Mouse (Mus musculus): ENCODE measurements around the gene Tenm2. TPM values are rescaled to one million over a fixed set of nuclear protein-coding genes. Genes with fewer than 3 reads are reported as not detected.

The Tenm2 gene
- polyA plus RNA-seq, 1 experiment from 2014 or later: 0.01 TPM

- ATAC-seq (ENCODE audit: low read depth): no peak
- Histone ChIP-seq H3K27ac (ENCODE audit: low read length) (no peak overlapping the region), H3K27me3 (ENCODE audit: control insufficient read depth, insufficient read depth, low read depth, low read length) (no peaks in the 10 kb centered on the region), H3K9me3 (replicated peaks; ENCODE audit: control insufficient read depth, low read length) (no peaks in the 10 kb centered on the region), H3K4me1 (ENCODE audit: control insufficient read depth, low read depth, low read length) (no peaks in the 10 kb centered on the region), H3K36me3 (ENCODE audit: control insufficient read depth, insufficient read depth) (no peaks in the 10 kb centered on the region), H3K4me3 (ENCODE audit: low read depth, low read length) (no peak overlapping the region), H3K4me2 (ENCODE audit: low read depth, low read length) (no peak overlapping the region), H3K9ac (ENCODE audit: low read depth, low read length) (no peak overlapping the region)
- 77% methylated on average over 1 of the region's 1 CpGs for WGBS (ENCODE audit: insufficient replicate concordance)
Observed at GRCm38 (mm10) chr11:36664026-36664425, 571.7 kb downstream of the Tenm2 start.

- H3K36me3 ChIP-seq (ENCODE audit: control insufficient read depth, insufficient read depth): no peaks in the 10 kb centered on the region
- WGBS (ENCODE audit: insufficient replicate concordance): 65% methylated on average over 3 of the region's 3 CpGs
- H3K27ac ChIP-seq (ENCODE audit: low read length): no peak overlapping the region
- no peak for ATAC-seq (ENCODE audit: low read depth)
- H3K4me1 ChIP-seq (ENCODE audit: control insufficient read depth, low read depth, low read length): no peaks in the 10 kb centered on the region
- H3K9ac ChIP-seq (ENCODE audit: low read depth, low read length): no peak overlapping the region
- no peaks in the 10 kb centered on the region for H3K27me3 ChIP-seq (ENCODE audit: control insufficient read depth, insufficient read depth, low read depth, low read length)
- no peaks in the 10 kb centered on the region for H3K9me3 ChIP-seq (replicated peaks; ENCODE audit: control insufficient read depth, low read length)
- H3K4me3 ChIP-seq (ENCODE audit: low read depth, low read length): no peak overlapping the region
- no peak overlapping the region for H3K4me2 ChIP-seq (ENCODE audit: low read depth, low read length)
Observed at GRCm38 (mm10) chr11:36663571-36663970, 572.2 kb downstream of the Tenm2 start.

GRCm38 (mm10) chr11:36653656-36654323, 582.0 kb downstream of the Tenm2 start:
- no peaks in the 10 kb centered on the region for H3K36me3 ChIP-seq (ENCODE audit: control insufficient read depth, insufficient read depth)
- H3K27me3 ChIP-seq (ENCODE audit: control insufficient read depth, insufficient read depth, low read depth, low read length): no peaks in the 10 kb centered on the region
- no peaks in the 10 kb centered on the region for H3K9me3 ChIP-seq (replicated peaks; ENCODE audit: control insufficient read depth, low read length)
- no peak overlapping the region for H3K9ac ChIP-seq (ENCODE audit: low read depth, low read length)
- H3K4me2 ChIP-seq (ENCODE audit: low read depth, low read length): no peak overlapping the region
- ATAC-seq (ENCODE audit: low read depth): no peak
- no peak overlapping the region for H3K27ac ChIP-seq (ENCODE audit: low read length)
- H3K4me1 ChIP-seq (ENCODE audit: control insufficient read depth, low read depth, low read length): no peaks in the 10 kb centered on the region
- H3K4me3 ChIP-seq (ENCODE audit: low read depth, low read length): no peak overlapping the region
- 60% methylated on average over 9 of the region's 9 CpGs for WGBS (ENCODE audit: insufficient replicate concordance)

GRCm38 (mm10) chr11:36647179-36647578, 588.6 kb downstream of the Tenm2 start:
- no peak overlapping the region for H3K27ac ChIP-seq (ENCODE audit: low read length)
- H3K9ac ChIP-seq (ENCODE audit: low read depth, low read length): no peak overlapping the region
- no peaks in the 10 kb centered on the region for H3K27me3 ChIP-seq (ENCODE audit: control insufficient read depth, insufficient read depth, low read depth, low read length)
- no peaks in the 10 kb centered on the region for H3K9me3 ChIP-seq (replicated peaks; ENCODE audit: control insufficient read depth, low read length)
- no peaks in the 10 kb centered on the region for H3K36me3 ChIP-seq (ENCODE audit: control insufficient read depth, insufficient read depth)
- H3K4me1 ChIP-seq (ENCODE audit: control insufficient read depth, low read depth, low read length): no peaks in the 10 kb centered on the region
- WGBS (ENCODE audit: insufficient replicate concordance): 69% methylated on average over 1 of the region's 1 CpGs
- no peak overlapping the region for H3K4me2 ChIP-seq (ENCODE audit: low read depth, low read length)
- ATAC-seq (ENCODE audit: low read depth): no peak
- H3K4me3 ChIP-seq (ENCODE audit: low read depth, low read length): no peak overlapping the region

GRCm38 (mm10) chr11:36635082-36635481, 600.7 kb downstream of the Tenm2 start:
- WGBS (ENCODE audit: insufficient replicate concordance): 28% methylated on average over 6 of the region's 6 CpGs
- Histone ChIP-seq H3K4me2 (ENCODE audit: low read depth, low read length) (no peak overlapping the region), H3K27ac (ENCODE audit: low read length) (no peak overlapping the region), H3K9ac (ENCODE audit: low read depth, low read length) (no peak overlapping the region), H3K4me1 (ENCODE audit: control insufficient read depth, low read depth, low read length) (no peaks in the 10 kb centered on the region), H3K4me3 (ENCODE audit: low read depth, low read length) (no peak overlapping the region), H3K36me3 (ENCODE audit: control insufficient read depth, insufficient read depth) (no peaks in the 10 kb centered on the region), H3K27me3 (ENCODE audit: control insufficient read depth, insufficient read depth, low read depth, low read length) (no peaks in the 10 kb centered on the region), H3K9me3 (replicated peaks; ENCODE audit: control insufficient read depth, low read length) (no peaks in the 10 kb centered on the region)
- no peak for ATAC-seq (ENCODE audit: low read depth)

- Histone ChIP-seq H3K9ac (ENCODE audit: low read depth, low read length) (no peak overlapping the region), H3K4me1 (ENCODE audit: control insufficient read depth, low read depth, low read length) (no peaks in the 10 kb centered on the region), H3K9me3 (replicated peaks; ENCODE audit: control insufficient read depth, low read length) (no peaks in the 10 kb centered on the region), H3K4me3 (ENCODE audit: low read depth, low read length) (no peak overlapping the region), H3K4me2 (ENCODE audit: low read depth, low read length) (no peak overlapping the region), H3K36me3 (ENCODE audit: control insufficient read depth, insufficient read depth) (no peaks in the 10 kb centered on the region), H3K27ac (ENCODE audit: low read length) (no peak overlapping the region), H3K27me3 (ENCODE audit: control insufficient read depth, insufficient read depth, low read depth, low read length) (no peaks in the 10 kb centered on the region)
- no peak for ATAC-seq (ENCODE audit: low read depth)
Observed at GRCm38 (mm10) chr11:36632201-36632600, 603.6 kb downstream of the Tenm2 start.

GRCm38 (mm10) chr11:36613807-36614206, 622.0 kb downstream of the Tenm2 start:
- no peak overlapping the region for H3K27ac ChIP-seq (ENCODE audit: low read length)
- no peaks in the 10 kb centered on the region for H3K4me1 ChIP-seq (ENCODE audit: control insufficient read depth, low read depth, low read length)
- H3K4me2 ChIP-seq (ENCODE audit: low read depth, low read length): no peak overlapping the region
- ATAC-seq (ENCODE audit: low read depth): no peak
- H3K9ac ChIP-seq (ENCODE audit: low read depth, low read length): no peak overlapping the region
- H3K36me3 ChIP-seq (ENCODE audit: control insufficient read depth, insufficient read depth): no peaks in the 10 kb centered on the region
- no peaks in the 10 kb centered on the region for H3K27me3 ChIP-seq (ENCODE audit: control insufficient read depth, insufficient read depth, low read depth, low read length)
- WGBS (ENCODE audit: insufficient replicate concordance): 68% methylated on average over 6 of the region's 6 CpGs
- no peak overlapping the region for H3K4me3 ChIP-seq (ENCODE audit: low read depth, low read length)
- no peaks in the 10 kb centered on the region for H3K9me3 ChIP-seq (replicated peaks; ENCODE audit: control insufficient read depth, low read length)

- no peak for ATAC-seq (ENCODE audit: low read depth)
- no peak overlapping the region for H3K9ac ChIP-seq (ENCODE audit: low read depth, low read length)
- WGBS (ENCODE audit: insufficient replicate concordance): 24% methylated on average over 8 of the region's 8 CpGs
Observed at GRCm38 (mm10) chr11:36604815-36605382, 630.9 kb downstream of the Tenm2 start.

GRCm38 (mm10) chr11:36604272-36604671, 631.5 kb downstream of the Tenm2 start:
- Histone ChIP-seq H3K9me3 (replicated peaks; ENCODE audit: control insufficient read depth, low read length) (no peaks in the 10 kb centered on the region), H3K4me1 (ENCODE audit: control insufficient read depth, low read depth, low read length) (no peaks in the 10 kb centered on the region), H3K4me2 (ENCODE audit: low read depth, low read length) (no peak overlapping the region), H3K36me3 (ENCODE audit: control insufficient read depth, insufficient read depth) (no peaks in the 10 kb centered on the region), H3K9ac (ENCODE audit: low read depth, low read length) (no peak overlapping the region), H3K4me3 (ENCODE audit: low read depth, low read length) (no peak overlapping the region), H3K27me3 (ENCODE audit: control insufficient read depth, insufficient read depth, low read depth, low read length) (no peaks in the 10 kb centered on the region), H3K27ac (ENCODE audit: low read length) (no peak overlapping the region)
- WGBS (ENCODE audit: insufficient replicate concordance): 42% methylated on average over 3 of the region's 3 CpGs
- no peak for ATAC-seq (ENCODE audit: low read depth)

More at GRCm38 (mm10) chr11:36604815-36605382, 630.9 kb downstream of the Tenm2 start:
- Histone ChIP-seq H3K36me3 (ENCODE audit: control insufficient read depth, insufficient read depth) (no peaks in the 10 kb centered on the region), H3K27ac (ENCODE audit: low read length) (no peak overlapping the region), H3K9me3 (replicated peaks; ENCODE audit: control insufficient read depth, low read length) (no peaks in the 10 kb centered on the region), H3K4me2 (ENCODE audit: low read depth, low read length) (no peak overlapping the region), H3K4me3 (ENCODE audit: low read depth, low read length) (no peak overlapping the region), H3K27me3 (ENCODE audit: control insufficient read depth, insufficient read depth, low read depth, low read length) (no peaks in the 10 kb centered on the region), H3K4me1 (ENCODE audit: control insufficient read depth, low read depth, low read length) (no peaks in the 10 kb centered on the region)

Measured in liver, embryonic 16.5 days (tissue).